8 mouse cellular contexts compared by ENCODE assay signal in the genomic region with DNA sequence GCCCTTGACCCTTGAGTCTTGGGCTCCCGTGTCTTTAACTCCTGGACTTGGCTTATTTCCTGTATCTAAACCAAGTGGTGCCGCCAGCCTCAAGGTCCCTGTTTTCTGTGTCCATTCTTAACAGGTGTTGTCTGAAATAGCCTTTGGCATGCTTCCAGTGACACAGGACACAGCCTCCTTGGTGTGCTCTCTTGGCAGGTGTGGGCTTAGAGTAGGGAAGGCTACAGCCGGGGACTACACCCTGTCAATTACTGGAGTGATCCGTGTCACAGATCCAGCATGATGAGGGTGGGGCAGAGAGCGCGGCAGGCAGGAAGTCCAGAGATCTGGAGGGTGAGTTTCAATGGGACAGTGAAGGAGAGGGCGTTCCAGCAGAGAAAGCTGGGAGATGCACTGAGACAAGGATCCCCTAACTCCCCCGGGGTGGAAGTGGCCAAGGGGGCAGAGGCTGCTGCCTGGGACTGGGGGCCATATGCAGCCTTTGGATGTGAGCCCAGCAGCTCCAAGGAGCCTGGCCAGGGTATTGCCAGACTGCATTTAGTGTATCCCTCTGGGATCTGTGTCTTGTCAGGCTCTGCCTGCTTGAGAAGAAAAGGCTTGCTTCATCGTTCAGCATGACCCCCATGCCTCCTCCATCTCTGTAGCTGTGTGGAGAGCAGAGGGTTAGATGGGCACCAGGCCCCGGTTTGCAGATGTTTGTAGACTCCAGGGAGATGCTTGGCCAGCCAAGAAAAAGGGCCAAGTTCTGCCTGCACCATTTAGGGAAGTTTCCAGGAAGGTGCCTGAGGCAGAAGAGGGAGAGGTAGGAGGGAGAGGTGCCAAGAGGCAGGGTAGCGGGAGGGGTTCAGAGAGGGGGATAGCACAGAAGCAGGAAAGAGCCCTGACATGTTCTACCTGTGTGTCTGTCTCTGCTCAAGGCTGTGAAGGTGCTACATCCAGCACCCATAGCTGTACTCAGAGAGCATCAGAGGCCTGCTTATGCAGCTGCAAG. TPM values are rescaled to one million over a fixed set of nuclear protein-coding genes. Genes with fewer than 3 reads are reported as not detected.
DNase-seq lines count a peak whose midpoint lies in the region; ATAC-seq and TF ChIP-seq lines count a peak whose summit lies in the region.

No protein-coding gene starts in this region.

- no peak for DNase-seq in kidney, postnatal 10 days
- DNase-seq in brain, embryonic 14.5 days (ENCODE audit: low read depth): peak; percentile 33
- DNase-seq in layer of hippocampus, postnatal 10 days (ENCODE audit: low spot score in 2 of 2): no peak
- no peak for DNase-seq in kidney, postnatal 36 days

- H3K4me2 ChIP-seq in kidney, embryonic 15.5 days: no peak overlapping the region
- H3K4me2 ChIP-seq in heart, embryonic 13.5 days: no peak overlapping the region
- peak overlapping the region; percentile 13; the same call in 1 of the 2 replicates for H3K4me2 ChIP-seq in liver, embryonic 15.5 days

- H3K36me3 ChIP-seq in kidney, embryonic 15.5 days: no peaks in the 10 kb centered on the region
- H3K36me3 ChIP-seq in heart, embryonic 13.5 days: no peaks in the 10 kb centered on the region
- no peaks in the 10 kb centered on the region for H3K36me3 ChIP-seq in liver, embryonic 15.5 days (replicated peaks)

- 45% methylated on average over 11 of the region's 11 CpGs for WGBS in kidney, embryonic 15.5 days
- 36% methylated on average over 11 of the region's 11 CpGs for WGBS in heart, embryonic 13.5 days
- WGBS in liver, embryonic 15.5 days (ENCODE audit: insufficient replicate concordance): 46% methylated on average over 11 of the region's 11 CpGs

- no peaks in the 10 kb centered on the region for H3K27me3 ChIP-seq in kidney, embryonic 15.5 days
- no peaks in the 10 kb centered on the region for H3K27me3 ChIP-seq in heart, embryonic 13.5 days (replicated peaks)
- no peaks in the 10 kb centered on the region for H3K27me3 ChIP-seq in liver, embryonic 15.5 days

- no peak overlapping the region for H3K4me3 ChIP-seq in kidney, embryonic 15.5 days (replicated peaks)
- H3K4me3 ChIP-seq in heart, embryonic 13.5 days: no peak overlapping the region
- no peak overlapping the region for H3K4me3 ChIP-seq in liver, embryonic 15.5 days (replicated peaks)

- H3K4me1 ChIP-seq in kidney, embryonic 15.5 days: peaks cover 40% of the 10 kb centered on the region
- H3K4me1 ChIP-seq in heart, embryonic 13.5 days: peaks cover 53% of the 10 kb centered on the region
- peaks cover 64% of the 10 kb centered on the region for H3K4me1 ChIP-seq in liver, embryonic 15.5 days (replicated peaks)

- H3K9me3 ChIP-seq in kidney, embryonic 15.5 days (replicated peaks): no peaks in the 10 kb centered on the region
- H3K9me3 ChIP-seq in heart, embryonic 13.5 days: peaks cover 7% of the 10 kb centered on the region
- H3K9me3 ChIP-seq in liver, embryonic 15.5 days (replicated peaks): no peaks in the 10 kb centered on the region

- no peak for TF ChIP-seq CTCF in brain, embryonic 14.5 days (IDR thresholded peaks at IDR 0.05; ENCODE audit: borderline replicate concordance, extremely low read depth, insufficient read depth, insufficient read length)

- no peak for TF ChIP-seq POLR2A in brain, embryonic 14.5 days (IDR thresholded peaks at IDR 0.05; ENCODE audit: borderline replicate concordance, extremely low read depth, insufficient read depth, insufficient read length, poor library complexity, severe bottlenecking)

- no peak for ATAC-seq in kidney, embryonic 15.5 days (replicated peaks; ENCODE audit: low FRiP score)
- ATAC-seq in heart, embryonic 13.5 days (ENCODE audit: extremely low read depth, insufficient number of reproducible peaks, low FRiP score, low TSS enrichment): no peak
- ATAC-seq in liver, embryonic 15.5 days (ENCODE audit: insufficient read depth): 0 out of 2 replicates have a peak, but pooled peaks have one; percentile 28
- no peak for ATAC-seq in erythroblast, adult 5-6 weeks (replicated peaks; ENCODE audit: low FRiP score, poor library complexity, severe bottlenecking)

- H3K27ac ChIP-seq in kidney, embryonic 15.5 days: peak overlapping the region; percentile 56; the same call in 1 of the 2 replicates
- peak overlapping the region; percentile 44 for H3K27ac ChIP-seq in heart, embryonic 13.5 days (replicated peaks)
- H3K27ac ChIP-seq in liver, embryonic 15.5 days (replicated peaks): peak overlapping the region; percentile 71

- no peak overlapping the region for H3K9ac ChIP-seq in kidney, embryonic 15.5 days
- peak overlapping the region; percentile 59 for H3K9ac ChIP-seq in heart, embryonic 13.5 days
- no peak overlapping the region for H3K9ac ChIP-seq in liver, embryonic 15.5 days

RNA-seq across cellular contexts. Expression of a gene that starts 30.0 kb away (rescaled TPM):
- polyA plus RNA-seq in kidney, embryonic 15.5 days (2015; fragmentation: Nextera tagmentation; extraction: Ambion mirVana): 12.1 and 14.0 TPM in 2 replicates
- 8.5 and 12.1 TPM in 2 replicates for polyA plus RNA-seq in brain, embryonic 14.5 days (2012; rRNA removed)
- polyA plus RNA-seq in heart, embryonic 13.5 days (2015; fragmentation: Nextera tagmentation; extraction: Ambion mirVana): 13.5 and 13.7 TPM in 2 replicates
- 63.5 and 68.6 TPM in 2 replicates for polyA plus RNA-seq in liver, embryonic 15.5 days (2015; fragmentation: Nextera tagmentation; extraction: Ambion mirVana)
- 1 to 10 TPM; 8.2 to 9.6 TPM for total RNA-seq in layer of hippocampus, postnatal 10 days (2021)
- total RNA-seq in erythroblast, adult 5-6 weeks (2015; ENCODE audit: low replicate concordance): 29.8 and 52.2 TPM in 2 replicates
- total RNA-seq in erythroblast, adult 5-6 weeks (2017; ENCODE audit: low replicate concordance): 66.5 and 82.1 TPM in 2 replicates

RNA-seq across cellular contexts. Expression of a gene that starts 30.4 kb away (rescaled TPM):
- polyA plus RNA-seq in kidney, embryonic 15.5 days (2015; fragmentation: Nextera tagmentation; extraction: Ambion mirVana): 10.0 and 10.5 TPM in 2 replicates
- 14.9 and 19.1 TPM in 2 replicates for polyA plus RNA-seq in brain, embryonic 14.5 days (2012; rRNA removed)
- polyA plus RNA-seq in heart, embryonic 13.5 days (2015; fragmentation: Nextera tagmentation; extraction: Ambion mirVana): 5.4 and 6.7 TPM in 2 replicates
- polyA plus RNA-seq in liver, embryonic 15.5 days (2015; fragmentation: Nextera tagmentation; extraction: Ambion mirVana): 4.6 and 5.1 TPM in 2 replicates
- 10 to 100 TPM; 18.0 to 19.0 TPM for total RNA-seq in layer of hippocampus, postnatal 10 days (2021)
- 21.3 and 26.9 TPM in 2 replicates for total RNA-seq in erythroblast, adult 5-6 weeks (2015; ENCODE audit: low replicate concordance)
- 9.8 and 18.0 TPM in 2 replicates for total RNA-seq in erythroblast, adult 5-6 weeks (2017; ENCODE audit: low replicate concordance)
